Mouse (Mus musculus) yolk sac, embryonic 10.5 days (tissue): ENCODE measurements around the gene Cpeb4.
A peak's percentile ranks its signal among the peaks of the same experiment; 100 is the strongest.

Experiments used
- DNase-seq: peaks from one replicate; pipeline ENCODE4 v3.0.0-alpha.2; 2017; ENCODE audit warnings: low spot score

The Cpeb4 gene

GRCm38 (mm10) chr11:31896905-31897304 lies 24.9 kb downstream of the Cpeb4 start:
- no peak for DNase-seq

GRCm38 (mm10) chr11:31899166-31899565 lies 27.2 kb downstream of the Cpeb4 start:
- no peak for DNase-seq

GRCm38 (mm10) chr11:31900736-31901135 lies 28.7 kb downstream of the Cpeb4 start:
- DNase-seq = no peak

GRCm38 (mm10) chr11:31902251-31903001 lies 30.4 kb downstream of the Cpeb4 start:
- no peak for DNase-seq

- no peak for DNase-seq
Measured at GRCm38 (mm10) chr11:31906499-31906898, 34.5 kb downstream of the Cpeb4 start.

GRCm38 (mm10) chr11:31907650-31908049 lies 35.6 kb downstream of the Cpeb4 start:
- peak; percentile 34 for DNase-seq

GRCm38 (mm10) chr11:31912958-31913357 lies 40.9 kb downstream of the Cpeb4 start:
- no peak for DNase-seq

- no peak for DNase-seq
Measured at GRCm38 (mm10) chr11:31917769-31918168, 45.8 kb downstream of the Cpeb4 start.

GRCm38 (mm10) chr11:31930051-31930450 lies 58.0 kb downstream of the Cpeb4 start:
- DNase-seq = no peak

GRCm38 (mm10) chr11:31935652-31936051 lies 63.6 kb downstream of the Cpeb4 start:
- no peak for DNase-seq

GRCm38 (mm10) chr11:31936910-31937525 lies 65.0 kb downstream of the Cpeb4 start:
- DNase-seq = no peak

GRCm38 (mm10) chr11:31940898-31941639 lies 69.1 kb downstream of the Cpeb4 start:
- DNase-seq = no peak

GRCm38 (mm10) chr11:31941640-31942638 lies 69.9 kb downstream of the Cpeb4 start:
- DNase-seq = no peak

- DNase-seq = no peak
Measured at GRCm38 (mm10) chr11:31945471-31945870, 73.5 kb downstream of the Cpeb4 start.

- DNase-seq = no peak
Measured at GRCm38 (mm10) chr11:31948462-31949330, 76.7 kb downstream of the Cpeb4 start.

- peak; percentile 55 for DNase-seq
Measured at GRCm38 (mm10) chr11:31949331-31949785, 77.3 kb downstream of the Cpeb4 start.

GRCm38 (mm10) chr11:31960071-31960470 lies 88.1 kb downstream of the Cpeb4 start:
- no peak for DNase-seq

GRCm38 (mm10) chr11:31963993-31964392 lies 92.0 kb downstream of the Cpeb4 start:
- DNase-seq = no peak

GRCm38 (mm10) chr11:31965256-31966134 lies 93.5 kb downstream of the Cpeb4 start, which contains the start of gene 4930524B15Rik:
4930524B15Rik (plus strand) TSS chr11:31965592.
- no peak for DNase-seq
